Mouse (Mus musculus) left cerebral cortex, postnatal 25 days (tissue): Measurements from ENCODE around the gene Irf2. TPM values are rescaled to one million over a fixed set of nuclear protein-coding genes. Genes with fewer than 3 reads are reported as not detected.
A peak's percentile ranks its signal among the peaks of the same experiment; 100 is the strongest.
"Not testable (repeated sequence)": the region's sequence is repeated elsewhere in the genome, so short reads cannot be mapped to it uniquely, and the experiment has no call there.

Source experiments
- DNase-seq, 2 experiments: peaks; one replicate each; pipeline ENCODE4 v3.0.0; 2022; ENCODE audit warnings: low spot score in 2 of 2, mixed read lengths in 1 of 2
- intact Hi-C: fragments of 180-260 bp; cut with DNase I; formaldehyde crosslinking; loops from one replicate; pipeline ENCODE4 v1.15.1; 2025
- total RNA-seq, 2 experiments: library from RNA; stranded (reverse); gene quantifications; 2 replicates each; pipeline ENCODE4 v1.2.3; 2021

The Irf2 gene
- total RNA-seq, 2 experiments from 2014 or later: 52.0 to 58.4 TPM

GRCm38 (mm10) chr8:46721065-46721845 is 18.3 kb upstream of the Irf2 start:
- DNase-seq: peak in 1 of 2 experiments; percentile 73
- intact Hi-C loops: no loop called here

GRCm38 (mm10) chr8:46722536-46722935 is 17.0 kb upstream of the Irf2 start:
- no peak for DNase-seq
- intact Hi-C loops: no loop called here

DNA sequence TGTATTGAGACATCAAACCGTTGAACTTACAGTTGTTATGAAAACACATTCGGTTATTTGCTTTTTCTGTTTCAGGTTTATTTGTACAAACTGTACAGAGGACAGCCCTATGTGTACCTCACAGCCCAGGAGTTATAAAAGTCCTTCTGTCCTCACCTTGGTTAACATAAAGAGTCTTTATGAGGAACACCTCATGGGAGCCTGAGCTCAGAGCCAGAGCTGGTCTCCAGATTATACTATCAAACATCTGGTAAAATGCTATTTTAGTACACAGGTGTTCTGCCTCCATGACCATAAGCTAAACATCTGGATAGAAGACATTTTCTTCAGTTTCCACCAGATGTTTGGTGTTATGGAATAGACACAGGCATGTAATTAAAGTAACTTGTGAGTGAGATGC is 13.1 kb upstream of the Irf2 start:
- intact Hi-C loops: no loop called here
- DNase-seq: no peak

DNA sequence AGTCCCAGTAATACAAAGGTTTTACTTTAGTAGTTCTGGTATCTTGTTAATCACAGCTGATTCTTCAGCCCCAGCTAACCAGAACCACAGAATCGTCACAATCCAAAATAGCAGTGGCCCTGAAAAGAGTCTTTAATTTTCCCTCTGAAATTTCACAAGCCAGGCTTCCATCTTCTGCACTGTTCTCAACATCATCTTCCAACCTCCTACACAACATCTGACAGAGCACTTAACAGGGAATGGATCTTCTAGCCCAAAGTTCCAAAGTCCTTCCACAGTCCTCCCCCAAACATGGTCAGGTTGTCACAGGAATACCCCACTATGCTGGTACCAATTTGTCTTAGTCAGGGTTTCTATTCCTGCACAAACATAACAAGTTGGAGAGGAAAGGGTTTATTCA is 9.9 kb upstream of the Irf2 start:
- peak in 1 of 2 experiments; percentile 82 for DNase-seq
- intact Hi-C loops: not testable (repeated sequence)

DNA sequence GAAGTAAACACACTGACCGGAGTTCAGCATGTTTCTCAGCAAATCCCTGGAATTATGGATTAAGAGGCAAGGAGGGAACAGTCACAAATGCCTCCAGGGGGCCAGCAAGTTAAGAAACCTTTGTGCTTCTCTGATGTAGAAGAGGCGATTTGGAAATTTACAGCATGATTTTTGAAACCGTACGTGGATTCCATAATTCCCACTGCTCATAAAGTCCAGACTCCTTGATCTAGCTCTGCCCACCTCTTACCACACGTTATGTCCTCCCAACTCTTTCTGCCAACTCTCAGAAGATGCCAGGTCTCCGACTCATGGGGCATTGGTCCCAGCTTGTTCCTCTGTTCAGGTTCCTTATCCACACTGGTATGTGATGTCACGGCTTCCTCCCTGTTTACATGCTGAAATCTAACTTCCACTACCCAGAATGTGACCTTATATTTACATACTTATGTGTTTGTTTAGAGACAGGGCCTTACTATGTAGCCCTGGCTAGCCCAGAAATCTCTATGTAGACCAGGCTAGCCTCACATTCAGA is 7.1 kb upstream of the Irf2 start:
- intact Hi-C loops: no loop called here

DNA sequence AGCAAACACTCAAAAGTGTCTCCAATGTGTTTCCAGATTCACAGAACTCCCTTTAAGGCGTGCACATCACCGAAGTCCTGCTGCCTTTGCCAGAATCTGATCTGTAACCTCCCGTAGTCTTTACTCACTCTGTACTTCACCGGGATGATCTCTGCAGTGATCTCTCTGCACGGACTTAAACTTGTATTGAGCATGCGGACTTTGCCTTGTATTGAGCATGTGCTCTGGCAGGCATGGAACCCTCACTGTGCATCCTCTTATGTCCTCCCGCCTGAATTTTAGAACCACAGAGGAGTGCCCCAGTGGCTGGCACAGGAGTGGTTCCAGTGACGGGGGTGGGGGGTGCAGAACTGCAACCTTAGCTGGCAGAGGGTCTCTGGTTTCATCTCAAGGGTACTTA is 5.9 kb upstream of the Irf2 start:
- no peak for DNase-seq
- intact Hi-C loops: no loop called here

More for the DNA sequence above, 7.1 kb upstream of the Irf2 start:
- no peak for DNase-seq

- intact Hi-C loops: loop anchor here (5.0 kb wide), 1 partner anchor 217 kb away; no protein-coding TSS in a partner anchor
- DNase-seq: no peak
Measured at GRCm38 (mm10) chr8:46735505-46735904, 4.0 kb upstream of the Irf2 start.

DNA sequence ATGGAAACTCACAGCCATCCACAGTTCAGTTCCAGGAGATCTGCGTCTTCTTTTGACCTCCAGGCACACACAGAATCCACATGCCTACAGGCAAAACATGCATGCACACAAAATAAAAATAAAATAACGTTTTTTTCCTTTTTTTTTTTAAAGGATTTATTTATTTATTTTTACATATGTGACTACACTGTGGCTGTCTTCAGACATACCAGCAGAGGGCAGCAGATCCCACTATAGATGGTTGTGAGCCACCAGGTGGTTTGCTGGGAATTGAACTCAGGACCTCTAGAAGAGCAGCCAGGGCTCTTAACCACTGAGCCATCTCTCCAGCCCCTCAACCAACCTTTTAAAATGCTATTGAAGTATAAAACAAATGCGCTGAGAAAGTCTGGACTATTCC is 3.3 kb upstream of the Irf2 start:
- intact Hi-C loops: loop anchor here (5.0 kb wide), 1 partner anchor 216 kb away; no protein-coding TSS in a partner anchor
- no peak for DNase-seq

DNA sequence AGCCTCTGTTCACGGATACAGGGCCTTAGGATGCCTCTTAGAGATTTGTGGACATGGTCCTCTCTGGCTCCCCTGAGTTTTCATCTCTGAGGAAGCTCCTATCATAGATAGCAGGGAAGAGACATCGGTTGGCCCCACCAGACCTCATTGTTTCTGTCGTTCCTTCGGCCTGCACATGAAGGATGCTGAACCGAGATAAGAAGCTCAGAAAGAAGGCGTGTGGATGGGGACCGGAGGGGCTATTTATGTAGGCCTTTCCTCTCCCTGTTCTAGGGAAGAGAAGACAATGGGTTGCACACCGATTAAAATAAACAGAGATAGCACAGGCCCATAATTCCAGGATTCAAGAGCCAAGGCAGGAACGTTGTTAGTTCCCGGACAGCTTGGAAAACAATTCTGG is 2.1 kb upstream of the Irf2 start:
- intact Hi-C loops: loop anchor here (5.0 kb wide), 1 partner anchor 215 kb away; no protein-coding TSS in a partner anchor
- DNase-seq: no peak

DNA sequence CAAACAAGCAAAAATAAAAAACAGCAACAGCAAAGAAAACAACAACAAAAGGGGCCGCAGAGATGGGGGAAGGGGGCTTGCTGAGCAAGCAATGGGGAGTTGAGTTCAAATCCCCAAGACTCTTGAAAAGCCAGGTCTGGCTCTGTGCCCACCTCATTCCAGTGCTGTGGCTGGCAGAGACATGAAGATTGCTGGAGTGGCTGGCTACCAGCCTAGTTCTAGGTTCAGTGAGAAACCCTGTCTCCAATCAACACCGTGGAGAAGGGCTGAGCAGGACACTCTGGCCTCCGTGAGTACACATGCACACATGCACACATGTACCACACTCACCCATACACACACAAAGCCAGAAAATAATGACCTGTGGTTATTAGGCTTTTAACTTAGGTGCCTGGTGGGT is 1.6 kb upstream of the Irf2 start:
- intact Hi-C loops: loop anchor here (5.0 kb wide), 1 partner anchor 214 kb away; no protein-coding TSS in a partner anchor
- no peak for DNase-seq

DNA sequence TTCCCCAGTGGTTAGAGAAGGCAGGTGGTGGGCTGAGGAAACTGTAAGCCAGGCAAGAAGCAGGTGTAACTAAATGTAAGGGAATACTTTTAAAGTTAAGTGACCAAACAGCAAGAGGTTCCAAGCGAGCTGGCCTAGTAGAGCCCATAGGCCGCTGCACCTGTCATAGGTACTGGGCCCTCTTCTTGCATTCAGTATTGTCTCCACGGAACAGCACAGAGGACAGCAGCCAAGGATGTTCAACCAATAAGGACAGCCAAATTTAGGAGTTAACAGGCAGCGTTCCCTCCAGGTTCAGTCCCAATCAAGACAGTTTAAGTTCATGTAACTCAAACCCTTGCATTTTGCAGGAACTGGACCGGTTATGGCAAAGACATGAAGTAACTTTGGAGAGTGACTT is 931 bp upstream of the Irf2 start:
- DNase-seq: no peak
- intact Hi-C loops: loop anchor here (5.0 kb wide), 1 partner anchor 214 kb away; no protein-coding TSS in a partner anchor

- intact Hi-C loops: loop anchor here (2.0 to 5.0 kb wide), 6 partner anchors 29 to 212 kb away; no protein-coding TSS in a partner anchor
- DNase-seq: peak; percentile 30 to 50
Measured at GRCm38 (mm10) chr8:46739956-46740512, 502 bp downstream of the Irf2 start.

DNA sequence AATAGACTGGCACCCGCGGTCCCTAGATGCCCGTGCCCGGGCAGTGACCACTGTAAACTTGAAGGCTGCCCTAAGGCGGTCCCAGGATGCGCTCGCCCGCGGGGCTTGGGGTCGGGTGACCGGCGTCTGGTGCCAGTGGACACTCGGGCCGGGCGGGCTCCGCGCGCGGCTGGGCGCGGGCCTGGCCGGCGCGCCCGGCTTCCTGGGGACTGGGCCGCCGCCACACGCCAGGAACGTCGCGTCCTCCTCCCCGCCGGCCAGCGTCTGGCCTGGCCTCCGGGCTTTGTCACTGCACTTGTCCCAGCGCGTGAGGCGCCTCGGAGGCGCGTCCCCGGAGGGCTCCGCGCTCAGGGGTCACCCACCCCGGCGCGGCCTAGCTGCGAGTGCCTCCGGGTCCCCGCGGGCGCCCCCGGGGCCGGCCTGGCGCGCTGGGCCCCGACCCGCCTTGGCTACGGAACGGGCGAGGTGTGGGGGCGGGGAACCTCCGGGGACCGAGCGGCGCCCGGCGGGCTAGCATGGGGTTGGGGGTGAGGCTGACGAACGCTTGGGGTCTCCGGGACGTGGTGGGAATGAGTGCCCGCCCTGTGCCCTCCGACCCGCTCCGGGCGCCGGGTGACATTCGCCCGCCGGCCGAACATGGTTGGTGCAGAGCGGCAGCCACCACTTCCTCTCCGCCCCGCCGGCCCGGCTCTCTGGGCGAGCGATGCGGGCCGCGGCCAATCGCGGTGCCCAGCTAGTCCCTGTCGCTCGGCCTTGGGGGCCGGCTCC is 1.2 kb downstream of the Irf2 start:
- intact Hi-C loops: loop anchor here (2.0 to 5.0 kb wide), 5 partner anchors 28 to 197 kb away; no protein-coding TSS in a partner anchor
- DNase-seq: peak; percentile 51 to 73

DNA sequence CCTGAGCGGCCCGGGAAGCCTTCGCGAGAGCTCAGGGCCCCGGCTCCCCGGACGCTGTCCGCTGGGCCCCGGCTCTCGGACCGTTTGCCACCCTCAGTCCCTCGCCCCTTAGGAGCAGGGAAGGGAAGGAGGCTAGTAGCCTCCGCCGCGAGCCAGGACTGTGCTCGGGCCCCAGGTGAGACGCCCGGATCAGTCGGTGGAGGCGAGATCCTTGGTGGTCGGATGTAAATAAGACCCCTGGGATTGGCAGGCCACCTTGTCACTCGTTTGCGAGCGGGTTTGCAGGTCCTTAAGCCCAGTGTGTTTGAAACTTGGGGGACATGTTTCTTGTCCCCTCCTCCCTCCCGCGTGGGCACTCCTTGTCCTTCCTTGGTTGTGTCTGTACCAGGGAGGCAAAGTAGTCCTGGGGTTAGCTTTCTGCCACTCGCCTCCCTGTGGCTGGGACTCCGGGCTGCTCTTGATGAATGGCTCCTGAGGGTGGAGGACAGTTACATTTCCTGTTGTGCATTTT is 1.8 kb downstream of the Irf2 start:
- DNase-seq: peak; percentile 51 to 63
- intact Hi-C loops: loop anchor here (2.0 to 5.0 kb wide), 5 partner anchors 27 to 196 kb away; no protein-coding TSS in a partner anchor

GRCm38 (mm10) chr8:46741991-46742690 is 2.6 kb downstream of the Irf2 start:
- intact Hi-C loops: loop anchor here (2.0 to 5.0 kb wide), 5 partner anchors 27 to 195 kb away; no protein-coding TSS in a partner anchor

DNA sequence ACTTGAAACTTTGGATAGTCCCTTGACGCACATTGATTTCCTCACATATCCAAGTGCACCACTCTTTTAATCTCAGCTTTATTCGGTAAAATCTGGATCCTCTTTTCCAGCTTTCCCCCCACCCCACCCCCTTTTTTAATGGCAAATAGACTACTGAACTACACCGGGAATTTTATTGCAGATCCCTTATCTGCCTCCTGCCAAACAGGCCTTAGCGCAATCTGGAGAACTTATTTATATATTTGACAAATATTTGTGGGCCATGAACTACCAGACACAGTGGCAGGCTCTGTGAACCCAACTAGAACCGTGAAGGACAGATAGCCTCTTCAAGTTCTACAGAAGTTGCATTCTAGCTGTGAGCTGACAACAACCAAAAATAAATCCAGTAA is 3.2 kb downstream of the Irf2 start:
- intact Hi-C loops: loop anchor here (5.0 kb wide), 3 partner anchors 70 to 195 kb away; no protein-coding TSS in a partner anchor
- DNase-seq: no peak

More at GRCm38 (mm10) chr8:46741991-46742690, 2.6 kb downstream of the Irf2 start:
- no peak for DNase-seq

- DNase-seq: no peak
- intact Hi-C loops: no loop called here
Measured at GRCm38 (mm10) chr8:46745464-46745863, 5.9 kb downstream of the Irf2 start.

DNA sequence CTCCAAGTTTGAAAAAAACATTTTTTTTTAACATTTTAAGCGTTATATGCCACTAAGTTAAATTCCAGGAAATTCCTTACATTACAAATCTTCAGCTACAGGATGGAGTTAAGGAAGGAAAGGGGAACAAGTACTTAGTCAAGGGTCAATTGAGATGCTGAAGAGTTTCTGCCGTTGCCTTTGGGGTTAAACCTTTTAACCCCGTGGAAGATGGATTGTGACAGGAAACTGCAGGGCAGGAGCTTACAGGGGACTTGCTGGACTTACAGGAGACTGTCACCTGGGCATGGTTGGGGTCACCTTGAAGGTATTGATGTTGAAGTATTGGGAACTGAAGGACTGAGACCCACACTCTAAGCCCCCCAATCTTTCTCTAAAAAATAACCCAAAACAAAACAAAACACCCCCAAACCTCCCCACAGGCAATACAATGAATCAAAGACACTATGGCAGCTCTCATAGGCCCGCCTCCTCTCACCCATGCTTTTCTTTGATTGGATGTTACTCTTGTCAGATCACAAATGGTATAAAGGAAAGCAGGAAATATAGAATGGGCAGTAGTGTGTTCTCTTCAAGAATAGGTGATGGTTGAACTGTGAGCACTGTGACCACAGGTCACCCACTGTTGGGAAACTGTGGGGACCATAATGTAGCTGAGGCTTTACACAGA is 7.9 kb downstream of the Irf2 start:
- intact Hi-C loops: no loop called here
- DNase-seq: no peak
